9 mouse cellular contexts compared by ENCODE assay signal in genomic region chr7:51270531-51271090, GRCm38 (mm10).
DNase-seq lines count a peak whose midpoint lies in the region; ATAC-seq and TF ChIP-seq lines count a peak whose summit lies in the region.
"Had no signal": no experiment of that assay in that cellular context is flagged by ENCODE, and none has a peak within 500 bp of the region (broad histone marks: within the 10 kb centered on the region; RNA-seq: fewer than 3 reads in every experiment).

No protein-coding gene starts in this region.

- no peak overlapping the region for H3K9ac ChIP-seq in midbrain, embryonic 13.5 days (replicated peaks)
- H3K9ac ChIP-seq in lung, postnatal 0 days (replicated peaks; ENCODE audit: low read depth), result no peak overlapping the region
- H3K9ac ChIP-seq: limb, embryonic 15.5 days had no signal

- no peaks in the 10 kb centered on the region for H3K27me3 ChIP-seq in midbrain, embryonic 10.5 days (ENCODE audit: low read depth, poor library complexity, severe bottlenecking)
- no peaks in the 10 kb centered on the region for H3K27me3 ChIP-seq in midbrain, embryonic 13.5 days
- H3K27me3 ChIP-seq in lung, postnatal 0 days (replicated peaks; ENCODE audit: insufficient read depth, low read length), result no peaks in the 10 kb centered on the region
- H3K27me3 ChIP-seq: limb, embryonic 15.5 days had no signal

- no peak; the same call in 1 of the 2 replicates for ATAC-seq in midbrain, embryonic 13.5 days
- ATAC-seq in lung, postnatal 0 days, result no peak

- no peak overlapping the region for H3K27ac ChIP-seq in midbrain, embryonic 10.5 days (replicated peaks)
- no peak overlapping the region for H3K27ac ChIP-seq in midbrain, embryonic 13.5 days
- no peak overlapping the region for H3K27ac ChIP-seq in lung, postnatal 0 days (ENCODE audit: low read length)
- H3K27ac ChIP-seq: limb, embryonic 15.5 days had no signal

- no peak overlapping the region for H3K4me3 ChIP-seq in midbrain, embryonic 10.5 days
- no peak overlapping the region for H3K4me3 ChIP-seq in midbrain, embryonic 13.5 days (replicated peaks)
- no peak overlapping the region for H3K4me3 ChIP-seq in lung, postnatal 0 days (ENCODE audit: low read depth, low read length)
- H3K4me3 ChIP-seq: limb, embryonic 15.5 days had no signal

- H3K4me1 ChIP-seq in midbrain, embryonic 10.5 days, result peaks cover 6% of the 10 kb centered on the region; the same call in 1 of the 2 replicates
- no peaks in the 10 kb centered on the region for H3K4me1 ChIP-seq in midbrain, embryonic 13.5 days (replicated peaks)
- no peaks in the 10 kb centered on the region for H3K4me1 ChIP-seq in lung, postnatal 0 days (ENCODE audit: insufficient read depth, low read depth, low read length)
- H3K4me1 ChIP-seq: limb, embryonic 15.5 days had no signal

- no peak for TF ChIP-seq EP300 in lung, postnatal 0 days (IDR thresholded peaks at IDR 0.05)

- no peaks in the 10 kb centered on the region for H3K9me3 ChIP-seq in midbrain, embryonic 10.5 days (replicated peaks)
- H3K9me3 ChIP-seq in midbrain, embryonic 13.5 days, result no peaks in the 10 kb centered on the region
- no peaks in the 10 kb centered on the region for H3K9me3 ChIP-seq in lung, postnatal 0 days (ENCODE audit: low read length)
- H3K9me3 ChIP-seq: limb, embryonic 15.5 days had no signal

- no peak overlapping the region for H3K4me2 ChIP-seq in midbrain, embryonic 13.5 days (replicated peaks)
- no peak overlapping the region for H3K4me2 ChIP-seq in lung, postnatal 0 days (replicated peaks; ENCODE audit: low read depth, low read length)
- H3K4me2 ChIP-seq: limb, embryonic 15.5 days had no signal

- DNase-seq in midbrain, embryonic 10.5 days (ENCODE audit: low spot score), result peak; percentile 38
- peak; percentile 77 for DNase-seq in brain, embryonic 14.5 days (ENCODE audit: low read depth)
- peak; percentile 37 for DNase-seq in forelimb bud, embryonic 11.5 days (ENCODE audit: low read depth, low spot score)
- peak; percentile 70 for DNase-seq in kidney, postnatal 10 days
- DNase-seq in lung, postnatal 0 days (ENCODE audit: low spot score), result no peak
- DNase-seq in testis, postnatal 10 days (ENCODE audit: low spot score), result peak; percentile 77
- DNase-seq in urinary bladder, postnatal 10 days (ENCODE audit: low spot score), result no peak

- WGBS in midbrain, embryonic 10.5 days, result 65% methylated on average over 12 of the region's 12 CpGs
- WGBS in midbrain, embryonic 13.5 days, result 60% methylated on average over 12 of the region's 12 CpGs
- WGBS in lung, postnatal 0 days, result 58% methylated on average over 12 of the region's 12 CpGs

- TF ChIP-seq CTCF in brain, embryonic 14.5 days (IDR thresholded peaks at IDR 0.05; ENCODE audit: borderline replicate concordance, extremely low read depth, insufficient read depth, insufficient read length), result peak; percentile 64; the same call in 1 of the 2 replicates
- peak; percentile 45 for TF ChIP-seq CTCF in lung, postnatal 0 days (IDR thresholded peaks at IDR 0.05)

- TF ChIP-seq POLR2A in brain, embryonic 14.5 days (IDR thresholded peaks at IDR 0.05; ENCODE audit: borderline replicate concordance, extremely low read depth, insufficient read depth, insufficient read length, poor library complexity, severe bottlenecking), result no peak

- no peaks in the 10 kb centered on the region for H3K36me3 ChIP-seq in midbrain, embryonic 10.5 days
- no peaks in the 10 kb centered on the region for H3K36me3 ChIP-seq in midbrain, embryonic 13.5 days
- no peaks in the 10 kb centered on the region for H3K36me3 ChIP-seq in lung, postnatal 0 days (ENCODE audit: insufficient read depth, low read length)
- H3K36me3 ChIP-seq: limb, embryonic 15.5 days had no signal

Comparison
In these comparisons a context has a peak if more than half of its experiments do, and no peak if none do; other contexts are left out.
1. DNase-seq: peak in midbrain, embryonic 10.5 days (single experiment), brain, embryonic 14.5 days (single experiment), forelimb bud, embryonic 11.5 days (single experiment), kidney, postnatal 10 days (single experiment) and testis, postnatal 10 days (single experiment); none in lung, postnatal 0 days (single experiment) and urinary bladder, postnatal 10 days (single experiment).